Mouse (Mus musculus) MEL (cell line): Measurements from ENCODE around the gene Ube2g2. TPM values are rescaled to one million over a fixed set of nuclear protein-coding genes. Genes with fewer than 3 reads are reported as not detected.

Experiments
- DNase-seq: peaks from one replicate; pipeline ENCODE4 v3.0.0; 2011; ENCODE audit warnings: low read depth, low spot score
- H3K27ac ChIP-seq: 2 replicates; pipeline ENCODE4 v1.5.1; 2012; ENCODE audit warnings: low read depth, mild to moderate bottlenecking, control low read depth, low read length, moderate library complexity; ENCODE audit not compliant: control insufficient read depth
- H3K27me3 ChIP-seq, 2 experiments: fragments of 150-350 bp in 1 of 2; sonication (generic) in 1 of 2; 2 replicates each; pipeline ENCODE4 v1.6.1; 2012; ENCODE audit warnings: low read length in 2 of 2, mild to moderate bottlenecking in 2 of 2, improper control_type of control experiment in 1 of 2, moderate library complexity in 1 of 2; ENCODE audit not compliant: insufficient read depth in 2 of 2, control insufficient read depth in 1 of 2
- H3K36me3 ChIP-seq, 2 experiments: 2 replicates each; pipeline ENCODE4 v1.6.1; 2012 to 2014; ENCODE audit warnings: low read length in 2 of 2, improper control_type of control experiment in 1 of 2, inconsistent platforms in 1 of 2, mild to moderate bottlenecking in 1 of 2; ENCODE audit not compliant: insufficient read depth in 2 of 2, control insufficient read depth in 1 of 2
- H3K4me1 ChIP-seq, 2 experiments: fragments of 150-350 bp in 1 of 2; sonication (generic) in 1 of 2; 2 replicates each; pipeline ENCODE4 v1.6.1; 2012; ENCODE audit warnings: low read length in 2 of 2, improper control_type of control experiment in 1 of 2, mild to moderate bottlenecking in 1 of 2; ENCODE audit not compliant: insufficient read depth in 2 of 2, control insufficient read depth in 1 of 2
- H3K4me3 ChIP-seq, 2 experiments: fragments of 150-350 bp in 1 of 2; sonication (generic) in 1 of 2; 2 replicates each; pipeline ENCODE4 v1.5.1; 2012; ENCODE audit warnings: low read depth in 2 of 2, low read length in 2 of 2, mild to moderate bottlenecking in 2 of 2, moderate library complexity in 2 of 2, control low read depth in 1 of 2, improper control_type of control experiment in 1 of 2; ENCODE audit not compliant: control insufficient read depth in 1 of 2, insufficient read depth in 1 of 2
- H3K79me2 ChIP-seq: 2 replicates; pipeline ENCODE4 v1.6.1; 2012; ENCODE audit warnings: mild to moderate bottlenecking, low read length, moderate library complexity; ENCODE audit not compliant: control insufficient read depth, poor library complexity, insufficient read depth
- H3K9ac ChIP-seq: 2 replicates; pipeline ENCODE4 v1.6.1; 2012; ENCODE audit warnings: low read depth, mild to moderate bottlenecking, control low read depth, low read length, moderate library complexity; ENCODE audit not compliant: control insufficient read depth, poor library complexity, severe bottlenecking
- H3K9me3 ChIP-seq: fragments of 150-350 bp; sonication (generic); replicated peaks from 2 replicates; pipeline ENCODE4 v1.6.1; 2012; ENCODE audit warnings: mild to moderate bottlenecking, low read length, improper control_type of control experiment, moderate library complexity; ENCODE audit not compliant: insufficient read depth
- BHLHE40 ChIP-seq: IDR thresholded peaks from 2 replicates; pipeline ENCODE4 v1.6.1; 2012; ENCODE audit warnings: low read depth, mild to moderate bottlenecking, inconsistent platforms, low read length, improper control_type of control experiment, borderline replicate concordance
- CHD1 ChIP-seq: IDR thresholded peaks from 2 replicates; pipeline ENCODE4 v1.6.1; 2012; ENCODE audit warnings: low read depth, mild to moderate bottlenecking, inconsistent platforms, low read length, improper control_type of control experiment
- CHD2 ChIP-seq: IDR thresholded peaks from 2 replicates; pipeline ENCODE4 v1.6.1; 2011; ENCODE audit warnings: low read length, improper control_type of control experiment
- EP300 ChIP-seq, 2 experiments: IDR thresholded peaks; 2 replicates each; pipeline ENCODE4 v1.6.1; 2011; ENCODE audit warnings: improper control_type of control experiment in 2 of 2, low read length in 2 of 2, low read depth in 1 of 2, mild to moderate bottlenecking in 1 of 2
- ETS1 ChIP-seq: IDR thresholded peaks from 2 replicates; pipeline ENCODE4 v1.6.1; 2012; ENCODE audit warnings: low read depth, mild to moderate bottlenecking, inconsistent platforms, low read length, improper control_type of control experiment, moderate library complexity
- GABPA ChIP-seq: IDR thresholded peaks from 2 replicates; pipeline ENCODE4 v1.6.1; 2012; ENCODE audit warnings: low read depth, mild to moderate bottlenecking, inconsistent platforms, low read length, improper control_type of control experiment, moderate library complexity
- GATA1 ChIP-seq: IDR thresholded peaks from 2 replicates; pipeline ENCODE4 v1.6.1; 2011; ENCODE audit warnings: low read depth, low read length, improper control_type of control experiment
- HCFC1 ChIP-seq: IDR thresholded peaks from 2 replicates; pipeline ENCODE4 v1.6.1; 2012; ENCODE audit warnings: low read depth, mild to moderate bottlenecking, inconsistent platforms, low read length, improper control_type of control experiment, moderate library complexity
- JUND ChIP-seq: IDR thresholded peaks from 2 replicates; pipeline ENCODE4 v1.6.1; 2011; ENCODE audit warnings: low read depth, mild to moderate bottlenecking, improper control_type of control experiment, low read length
- MAFK ChIP-seq: IDR thresholded peaks from 2 replicates; pipeline ENCODE4 v1.6.1; 2011; ENCODE audit warnings: low read depth, mild to moderate bottlenecking, low read length, improper control_type of control experiment, borderline replicate concordance
- MAZ ChIP-seq: IDR thresholded peaks from 2 replicates; pipeline ENCODE4 v1.6.1; 2012; ENCODE audit warnings: low read depth, mild to moderate bottlenecking, inconsistent platforms, low read length, improper control_type of control experiment
- MEF2A ChIP-seq: IDR thresholded peaks from 2 replicates; pipeline ENCODE4 v1.6.1; 2014; ENCODE audit warnings: low read depth, mild to moderate bottlenecking, inconsistent platforms, low read length, improper control_type of control experiment; ENCODE audit not compliant: poor library complexity, insufficient replicate concordance, severe bottlenecking; ENCODE audit errors: extremely low read depth
- MXI1 ChIP-seq: IDR thresholded peaks from 2 replicates; pipeline ENCODE4 v1.6.1; 2011; ENCODE audit warnings: mild to moderate bottlenecking, low read depth, low read length, improper control_type of control experiment
- MYC ChIP-seq: IDR thresholded peaks from 2 replicates; pipeline ENCODE4 v1.6.1; 2011; ENCODE audit warnings: low read depth, mild to moderate bottlenecking, low read length, improper control_type of control experiment, moderate library complexity
- NELFE ChIP-seq: IDR thresholded peaks from 2 replicates; pipeline ENCODE4 v1.6.1; 2011; ENCODE audit warnings: low read depth, low read length, improper control_type of control experiment
- POLR2AphosphoS2 ChIP-seq: IDR thresholded peaks from 2 replicates; pipeline ENCODE4 v1.6.1; 2011; ENCODE audit warnings: low read length, improper control_type of control experiment
- POLR2AphosphoS5 ChIP-seq: IDR thresholded peaks from 2 replicates; pipeline ENCODE4 v1.6.1; 2012; ENCODE audit warnings: low read depth, borderline replicate concordance, mild to moderate bottlenecking, inconsistent platforms, low read length, moderate library complexity, mixed read lengths
- SIN3A ChIP-seq: IDR thresholded peaks from 2 replicates; pipeline ENCODE4 v1.6.1; 2012; ENCODE audit warnings: low read length, improper control_type of control experiment, inconsistent platforms
- TAL1 ChIP-seq: IDR thresholded peaks from 2 replicates; pipeline ENCODE4 v1.6.1; 2012; ENCODE audit warnings: mild to moderate bottlenecking, inconsistent platforms, low read length, moderate library complexity, mixed read lengths
- TBP ChIP-seq: IDR thresholded peaks from 2 replicates; pipeline ENCODE4 v1.8.0; 2011; ENCODE audit warnings: low read depth, low read length, improper control_type of control experiment
- TCF12 ChIP-seq: IDR thresholded peaks from 2 replicates; pipeline ENCODE4 v1.6.1; 2014; ENCODE audit warnings: low read depth, mild to moderate bottlenecking, inconsistent platforms, low read length, improper control_type of control experiment, moderate library complexity
- UBTF ChIP-seq: IDR thresholded peaks from 2 replicates; pipeline ENCODE4 v1.6.1; 2012; ENCODE audit warnings: low read depth, mild to moderate bottlenecking, inconsistent platforms, low read length, improper control_type of control experiment, moderate library complexity, borderline replicate concordance; ENCODE audit not compliant: insufficient read depth
- USF1 ChIP-seq: IDR thresholded peaks from 2 replicates; pipeline ENCODE4 v1.6.1; 2014; ENCODE audit warnings: low read depth, mild to moderate bottlenecking, inconsistent platforms, low read length, improper control_type of control experiment, moderate library complexity
- USF2 ChIP-seq, 2 experiments: IDR thresholded peaks; 2 replicates each; pipeline ENCODE4 v1.6.1; 2011 to 2012; ENCODE audit warnings: improper control_type of control experiment in 2 of 2, low read length in 2 of 2, borderline replicate concordance in 1 of 2, inconsistent platforms in 1 of 2, low read depth in 1 of 2, mild to moderate bottlenecking in 1 of 2; ENCODE audit not compliant: insufficient read depth in 1 of 2
- ZMIZ1 ChIP-seq: IDR thresholded peaks from 2 replicates; pipeline ENCODE4 v1.6.1; 2012; ENCODE audit warnings: low read depth, mild to moderate bottlenecking, inconsistent platforms, low read length, improper control_type of control experiment, moderate library complexity
- ZNF384 ChIP-seq: IDR thresholded peaks from 2 replicates; pipeline ENCODE4 v1.6.1; 2012; ENCODE audit warnings: low read depth, mild to moderate bottlenecking, inconsistent platforms, low read length, improper control_type of control experiment
- polyA plus RNA-seq, 2 experiments: library from polyadenylated mRNA; stranded (reverse) in 1 of 2; unstranded in 1 of 2; fragments of >175 nt in 1 of 2; fragments of >200 nt in 1 of 2; gene quantifications; 2 replicates each; pipeline versions ENCODE4 v1.2.1 to v1.2.4; 2012; ENCODE audit warnings: low replicate concordance in 2 of 2, low read depth in 1 of 2; ENCODE audit not compliant: insufficient read length in 2 of 2, insufficient read depth in 1 of 2, missing spikeins in 1 of 2
- total RNA-seq: library from RNA; depleted of rRNA; stranded (reverse); fragments of 300-350 nt; gene quantifications from 2 replicates; pipeline ENCODE4 v1.2.3, GENCODE M21; 2012

Gene Ube2g2
- total and polyA plus RNA-seq, 3 experiments: 62.4 to 112 TPM; not detected in 1

GRCm38 (mm10) chr10:77583795-77584422, 38.2 kb upstream of the Ube2g2 start (continued):
- no peak for TF ChIP-seq JUND
- no peak; the same call in 1 of the 2 replicates for TF ChIP-seq MAFK
- peak; percentile 67 for TF ChIP-seq MYC
- peak; percentile 83 for TF ChIP-seq GATA1
- TF ChIP-seq UBTF: no peak
- TF ChIP-seq CHD2: no peak
- TF ChIP-seq USF1: peak; percentile 62
- 0 out of 2 replicates have a peak, but pooled peaks have one; percentile 44 for TF ChIP-seq POLR2AphosphoS2
- TF ChIP-seq TBP: no peak; the same call in 1 of the 2 replicates
- peak; percentile 42; the same call in 1 of the 2 replicates for TF ChIP-seq TCF12

GRCm38 (mm10) chr10:77586637-77587036, 35.4 kb upstream of the Ube2g2 start:
- peaks cover 18 to 29% of the 10 kb centered on the region in 2 experiments for H3K4me1 ChIP-seq
- no peak overlapping the region for H3K9ac ChIP-seq
- H3K36me3 ChIP-seq: peaks cover 0 to 21% of the 10 kb centered on the region in 2 experiments; a peak in 3 of 4 replicates
- no peaks in the 10 kb centered on the region for H3K9me3 ChIP-seq
- no peak for DNase-seq
- no peak overlapping the region for H3K4me3 ChIP-seq
- peaks cover 19% of the 10 kb centered on the region for H3K79me2 ChIP-seq
- no peak overlapping the region for H3K27ac ChIP-seq
- no peaks in the 10 kb centered on the region for H3K27me3 ChIP-seq
- TF ChIP-seq EP300 (IDR thresholded peaks at IDR 0.05; ENCODE audit: low read depth in 1 of 2, low read length in 2 of 2) (no peak), USF2 (IDR thresholded peaks at IDR 0.05; ENCODE audit: borderline replicate concordance in 1 of 2, insufficient read depth in 1 of 2, low read depth in 1 of 2, low read length in 2 of 2) (no peak), ZNF384 (no peak), MXI1 (no peak), SIN3A (no peak), ZMIZ1 (no peak), USF1 (no peak), TAL1 (no peak), MEF2A (no peak), POLR2AphosphoS5 (no peak), HCFC1 (no peak), CHD1 (no peak), TBP (no peak), GABPA (no peak), MAZ (no peak), ETS1 (no peak), BHLHE40 (no peak), NELFE (no peak), POLR2AphosphoS2 (no peak)
